Mouse (Mus musculus): Measurements from ENCODE around the gene Adss.
"Not testable (repeated sequence)": the region's sequence is repeated elsewhere in the genome, so short reads cannot be mapped to it uniquely, and the experiment has no call there.

The Adss gene

DNA sequence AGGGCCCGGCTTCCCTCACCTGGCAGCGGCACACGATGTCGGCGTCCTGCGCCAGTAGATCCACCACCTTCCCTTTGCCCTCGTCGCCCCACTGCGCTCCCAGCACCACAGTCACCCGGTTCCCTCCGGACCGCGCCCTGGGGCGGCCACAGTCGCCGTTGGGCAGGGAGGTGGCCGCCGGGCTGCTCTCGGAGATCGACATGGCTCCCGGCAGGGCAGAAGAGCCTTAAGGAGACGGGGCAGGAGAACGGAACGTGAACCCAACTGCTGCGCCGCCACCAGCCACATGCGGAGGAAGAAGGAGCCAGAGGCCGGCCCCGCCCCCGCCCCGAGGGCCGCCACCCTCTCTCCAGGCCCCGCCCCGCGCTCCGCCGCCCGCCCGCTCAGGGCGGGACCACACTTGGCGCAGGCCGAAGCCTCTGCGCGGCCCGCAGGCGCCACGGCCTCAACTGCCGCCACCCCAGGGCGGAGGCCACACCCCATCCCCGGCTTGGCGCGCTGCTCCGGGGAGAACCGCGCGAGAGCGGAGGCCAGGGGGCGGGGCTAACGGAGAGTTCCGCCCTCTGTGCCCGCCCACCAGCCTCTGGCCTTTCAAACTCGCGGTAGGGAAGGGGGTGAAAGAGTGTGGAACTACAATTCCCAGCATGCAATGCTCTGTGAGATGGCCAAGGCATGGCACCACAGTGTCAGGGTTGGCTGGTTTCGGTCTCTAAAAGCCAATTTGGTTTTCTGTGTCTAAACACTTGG, at the start of gene Adss:
TSS of gene Adss (minus strand) at position 319 of the 747 bp plus-strand sequence.
- peak; percentile 99 for DNase-seq (ENCODE audit: low spot score)

DNA sequence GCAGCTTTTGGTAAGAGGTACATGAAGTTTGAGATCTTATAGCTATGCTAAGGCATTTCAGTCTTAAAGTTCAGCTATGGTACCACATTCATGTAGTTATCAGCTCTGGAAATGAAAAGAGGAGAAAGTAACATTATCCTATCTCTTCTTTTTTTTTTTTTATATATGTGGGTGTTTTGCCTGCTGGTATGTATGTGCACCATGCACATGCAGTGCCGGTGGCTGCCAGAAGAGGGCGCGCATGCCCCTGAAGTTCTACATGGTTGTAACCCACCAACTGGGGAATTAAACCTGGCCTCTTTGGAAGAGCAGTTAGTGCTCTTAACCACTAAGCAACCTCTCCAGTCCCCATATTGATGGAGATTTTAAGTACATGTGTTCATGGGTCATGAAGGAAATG, 49.5 kb upstream of the Adss start:
- DNase-seq (ENCODE audit: low spot score), result not testable (repeated sequence)

DNA sequence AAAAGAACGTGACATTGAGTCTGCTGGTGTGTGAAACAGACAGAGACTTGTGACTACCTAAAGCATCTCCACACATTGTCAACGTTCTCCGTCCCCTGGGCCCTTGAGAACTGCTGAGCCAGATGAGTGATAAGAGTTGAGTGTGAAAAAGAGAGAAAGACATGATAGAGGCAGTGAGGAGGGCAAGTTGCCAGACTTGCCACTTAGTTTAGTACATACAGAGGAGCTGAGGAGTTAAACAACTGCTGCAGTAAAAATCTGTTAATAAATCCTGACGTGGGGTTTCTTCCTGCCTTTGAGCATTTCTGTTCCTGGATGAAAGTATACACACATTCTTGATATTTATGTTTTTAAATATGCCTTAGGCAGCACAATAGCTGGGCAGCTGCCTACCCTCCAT, 31.5 kb upstream of the Adss start:
- DNase-seq (ENCODE audit: low spot score), result not testable (repeated sequence)

DNA sequence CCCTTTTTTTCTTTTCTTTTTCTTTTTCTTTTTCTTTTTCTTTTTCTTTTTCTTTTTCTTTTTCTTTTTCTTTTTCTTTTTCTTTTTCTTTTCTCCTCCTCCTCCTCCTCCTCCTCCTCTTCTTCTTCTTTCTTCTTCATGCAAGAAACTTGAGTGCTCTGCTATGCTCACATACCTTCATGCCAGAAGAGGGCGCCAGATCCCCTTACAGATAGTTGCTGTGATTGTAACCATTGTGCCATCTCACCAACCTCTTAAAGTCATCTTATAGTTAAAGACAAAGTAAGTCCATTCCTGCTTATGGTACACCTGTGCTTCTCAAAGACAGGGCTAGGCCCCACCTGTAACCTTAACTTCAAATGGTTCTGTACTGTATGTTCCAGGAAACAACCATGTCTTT, 10.5 kb upstream of the Adss start:
- not testable (repeated sequence) for DNase-seq (ENCODE audit: low spot score)

DNA sequence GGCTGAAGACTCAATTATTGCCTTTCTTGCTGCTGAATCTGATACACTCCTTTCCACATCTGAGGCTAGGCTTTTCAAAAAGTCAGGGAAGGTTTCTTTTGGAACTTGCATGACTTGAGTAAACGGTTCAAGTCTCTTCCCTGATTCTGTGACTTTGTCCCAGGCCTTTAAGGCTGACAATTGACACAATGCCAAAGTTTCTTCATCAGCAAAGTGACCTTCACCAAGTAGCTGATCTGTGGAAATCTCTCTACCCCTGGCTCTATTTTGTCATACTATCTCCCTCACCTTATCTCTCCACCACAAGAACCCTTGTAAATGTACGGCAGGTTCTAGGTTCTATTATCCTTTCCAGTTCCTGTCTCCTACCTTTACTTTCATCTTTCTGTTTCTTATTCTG, 7.2 kb upstream of the Adss start:
- DNase-seq (ENCODE audit: low spot score), result no peak

DNA sequence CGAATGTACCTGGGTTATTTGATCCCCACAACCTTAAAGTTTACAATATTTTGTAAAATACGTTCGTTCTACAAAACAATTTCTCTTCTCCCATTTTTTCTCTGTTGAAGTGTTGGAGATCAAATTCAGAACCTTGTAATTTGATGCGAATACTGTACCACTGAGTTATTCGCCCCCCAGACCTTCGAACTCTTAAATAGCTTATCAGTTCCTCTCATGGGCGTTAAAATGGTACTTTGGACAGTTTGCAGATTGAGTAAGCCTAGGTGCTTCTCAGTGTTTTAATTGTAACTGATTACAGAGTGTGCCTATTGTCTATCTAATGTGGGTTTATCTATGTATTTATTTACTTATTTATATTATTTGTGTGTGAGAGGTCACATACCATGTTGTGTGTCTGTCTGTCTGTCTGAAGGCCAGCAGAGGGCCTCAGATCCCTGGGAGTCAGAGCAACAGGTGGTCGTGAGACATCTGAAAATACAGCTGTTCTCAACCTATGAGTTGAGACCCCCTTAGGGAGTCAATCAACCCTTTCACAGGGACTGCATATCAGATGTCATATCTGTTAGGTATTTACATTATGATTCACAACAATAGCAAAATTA, 942 bp upstream of the Adss start:
- no peak for DNase-seq (ENCODE audit: low spot score)

DNA sequence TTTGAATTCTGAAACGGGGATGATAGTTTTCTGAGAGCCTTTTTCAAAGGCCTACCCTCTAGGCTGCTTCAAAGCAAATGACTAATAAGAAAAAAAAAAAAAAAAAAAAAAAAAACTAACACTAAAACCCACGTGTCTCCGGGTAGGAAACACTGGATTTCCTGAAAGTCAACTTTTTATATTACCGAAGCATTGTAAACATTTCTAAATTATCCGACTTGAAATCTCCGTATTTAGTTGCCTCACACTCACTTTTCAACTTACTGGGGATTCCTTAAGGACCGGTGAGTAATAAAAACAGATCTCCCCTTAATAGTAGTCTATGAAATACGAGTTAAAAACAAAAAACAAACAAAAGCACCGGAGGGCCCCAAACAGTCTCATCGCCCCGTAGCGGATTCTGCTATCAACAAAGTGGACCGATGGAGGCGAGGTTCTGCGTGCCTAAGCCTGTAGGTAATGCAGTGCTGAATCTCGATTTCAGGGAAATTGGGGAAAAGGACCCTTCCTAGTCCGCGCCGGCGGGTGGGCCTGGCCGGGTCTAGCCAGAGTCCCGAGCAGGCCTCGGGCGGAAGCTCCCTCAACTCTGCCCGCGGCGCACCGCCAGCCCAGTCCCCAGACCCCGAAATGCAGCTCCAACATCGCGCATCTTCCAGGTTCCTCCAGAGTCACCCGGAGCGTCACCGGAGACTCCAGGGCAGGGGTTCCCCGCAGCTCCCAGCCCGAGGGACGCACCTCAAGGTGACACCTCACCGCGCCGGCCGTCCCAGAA, 704 bp downstream of the Adss start:
- DNase-seq (ENCODE audit: low spot score), result peak; percentile 57

DNA sequence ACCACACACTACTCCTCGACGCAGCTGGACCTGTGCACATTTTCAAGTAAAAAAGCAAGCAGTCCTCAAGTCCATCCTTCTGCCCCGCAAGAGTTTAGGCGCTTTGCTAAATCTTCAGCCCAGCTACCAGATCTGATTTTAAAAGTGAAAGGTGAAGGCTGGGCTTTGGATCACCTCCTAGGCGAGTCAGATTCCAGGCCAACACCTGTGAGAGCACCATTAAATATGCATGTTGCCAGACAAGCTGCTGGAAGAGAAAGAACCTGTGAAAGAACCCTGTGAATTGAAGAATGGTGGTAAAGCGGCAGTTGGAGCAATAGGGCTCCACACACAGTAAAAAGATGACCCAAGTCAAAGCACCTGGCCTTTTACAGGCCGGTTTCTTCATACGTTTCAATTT, 1.4 kb downstream of the Adss start:
- peak; percentile 9 for DNase-seq (ENCODE audit: low spot score)

DNA sequence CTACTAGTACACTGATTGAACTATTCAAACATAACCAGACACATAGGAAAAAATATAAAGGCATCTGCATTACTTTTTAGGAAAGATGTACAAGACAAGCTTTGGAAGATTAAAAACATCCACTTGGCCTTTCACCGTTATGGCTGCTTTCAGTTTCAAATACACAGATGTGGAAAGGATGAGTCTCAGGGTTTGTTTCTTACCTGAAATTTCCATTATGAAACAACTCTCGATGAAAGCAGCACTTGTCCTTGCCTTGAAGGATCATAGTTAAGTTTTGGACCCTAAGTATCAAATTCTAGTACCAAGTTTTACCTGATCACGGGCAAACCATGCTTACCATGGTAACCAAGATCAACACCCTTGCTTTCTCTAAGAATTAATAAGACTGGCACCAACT, 3.5 kb downstream of the Adss start:
- DNase-seq (ENCODE audit: low spot score), result no peak

DNA sequence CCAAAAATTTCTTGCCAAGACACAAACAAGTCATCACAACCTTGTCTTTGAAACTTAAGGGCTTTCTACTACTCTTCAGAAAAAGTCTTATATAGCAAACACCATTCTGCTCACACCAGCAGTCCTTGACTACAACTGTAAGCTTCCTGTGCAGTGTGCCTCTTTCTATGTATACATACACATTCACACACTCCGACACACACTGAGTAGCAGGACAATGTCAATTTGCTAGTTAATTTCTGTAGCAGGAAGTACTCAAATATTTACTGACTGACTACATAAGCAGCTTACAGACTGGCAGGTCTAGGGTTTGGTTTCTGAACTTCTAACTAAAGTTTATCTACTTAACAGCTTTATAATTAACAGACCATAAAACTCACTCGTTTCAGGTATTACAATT, 18.9 kb downstream of the Adss start:
- no peak for DNase-seq (ENCODE audit: low spot score)

DNA sequence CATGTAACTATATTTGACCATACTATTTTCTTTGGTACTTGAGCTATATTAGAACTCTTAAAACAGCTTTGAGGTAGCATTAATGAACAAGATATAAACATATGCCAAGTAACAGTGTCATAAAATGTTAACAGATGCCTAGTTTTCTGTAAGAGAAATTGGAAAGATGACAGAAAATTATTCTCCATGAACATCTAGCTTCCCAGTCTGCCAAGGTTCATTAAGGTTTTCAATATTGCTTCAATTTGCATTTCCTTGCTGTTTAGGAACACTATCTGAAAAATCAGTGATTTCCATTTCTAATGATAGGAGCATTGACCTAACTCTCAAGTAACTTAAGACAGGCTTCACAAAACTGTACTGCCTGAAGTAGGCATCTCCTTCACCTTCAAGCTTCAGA, 27.4 kb downstream of the Adss start:
- no peak for DNase-seq (ENCODE audit: low spot score)

DNA sequence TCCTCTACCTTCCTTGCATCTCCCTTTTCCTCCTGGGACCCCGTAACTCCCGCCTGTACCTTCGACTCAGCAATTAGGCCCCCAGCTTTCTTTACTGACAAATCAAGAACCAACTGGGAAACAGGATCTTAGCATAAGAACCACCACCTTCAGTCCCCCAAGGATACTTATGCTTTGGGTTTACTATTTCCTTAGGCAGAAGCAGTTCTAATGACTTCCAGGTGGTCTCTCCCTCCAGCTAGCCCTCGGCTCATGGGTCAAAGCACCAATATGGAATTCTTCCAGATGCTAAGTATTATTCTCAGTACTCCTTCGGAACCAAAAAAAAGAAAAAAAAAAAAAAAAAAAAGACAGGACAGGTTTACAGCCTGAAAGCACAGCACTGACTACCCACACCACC, 39.1 kb downstream of the Adss start:
- no peak for DNase-seq (ENCODE audit: low spot score)

DNA sequence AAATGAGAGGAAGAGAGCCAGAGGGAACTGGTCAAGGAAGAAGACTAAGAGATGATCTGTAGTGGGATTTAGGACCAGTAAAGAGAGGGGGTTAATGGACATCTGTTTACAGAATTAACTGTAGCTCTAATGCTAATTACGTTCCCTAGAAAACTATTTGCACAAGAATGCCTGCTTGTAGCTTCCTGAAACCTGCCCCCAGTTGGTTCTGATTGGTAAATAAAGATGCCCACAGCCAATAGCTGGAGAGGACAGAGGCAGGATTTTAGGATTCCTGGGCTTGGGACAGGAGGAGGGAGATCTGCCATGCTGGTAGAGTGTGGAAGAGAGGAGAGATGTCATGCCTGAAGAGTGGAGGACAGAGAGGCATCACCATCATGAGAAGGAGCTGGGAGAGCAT, 42.8 kb downstream of the Adss start:
- DNase-seq (ENCODE audit: low spot score), result no peak

DNA sequence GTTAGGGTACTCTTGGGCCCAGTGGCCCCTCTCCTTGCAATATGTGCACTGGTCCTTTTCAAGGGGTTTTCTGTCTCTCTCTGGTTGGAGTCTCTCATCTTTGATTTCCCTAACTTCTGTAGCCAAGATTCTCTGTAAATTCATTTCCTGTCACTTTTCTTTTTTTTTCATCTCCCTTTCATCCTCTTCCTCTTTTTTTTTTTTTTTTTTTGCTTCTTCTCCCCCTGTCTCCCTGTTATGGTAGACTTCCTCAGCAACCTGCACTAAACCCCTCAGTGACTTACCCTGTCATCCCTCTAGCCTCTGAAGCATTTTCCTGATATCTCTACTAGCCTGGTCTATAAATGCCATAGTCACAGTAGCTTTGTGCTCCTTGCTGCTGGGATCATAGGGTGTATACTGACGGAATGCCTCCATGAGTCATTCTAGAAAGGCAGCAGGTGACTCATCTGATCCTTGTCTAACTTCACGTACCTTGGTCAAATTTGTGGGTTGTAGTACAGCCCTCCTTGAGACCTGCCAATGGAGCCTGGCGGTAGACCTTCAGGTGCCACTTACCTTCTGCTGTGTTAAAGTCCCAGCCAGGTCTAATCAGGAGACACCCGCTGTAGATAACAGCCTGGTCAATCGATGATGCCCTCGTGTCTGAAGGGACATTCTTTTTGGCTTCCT, 48.3 kb downstream of the Adss start:
- DNase-seq (ENCODE audit: low spot score), result no peak

DNA sequence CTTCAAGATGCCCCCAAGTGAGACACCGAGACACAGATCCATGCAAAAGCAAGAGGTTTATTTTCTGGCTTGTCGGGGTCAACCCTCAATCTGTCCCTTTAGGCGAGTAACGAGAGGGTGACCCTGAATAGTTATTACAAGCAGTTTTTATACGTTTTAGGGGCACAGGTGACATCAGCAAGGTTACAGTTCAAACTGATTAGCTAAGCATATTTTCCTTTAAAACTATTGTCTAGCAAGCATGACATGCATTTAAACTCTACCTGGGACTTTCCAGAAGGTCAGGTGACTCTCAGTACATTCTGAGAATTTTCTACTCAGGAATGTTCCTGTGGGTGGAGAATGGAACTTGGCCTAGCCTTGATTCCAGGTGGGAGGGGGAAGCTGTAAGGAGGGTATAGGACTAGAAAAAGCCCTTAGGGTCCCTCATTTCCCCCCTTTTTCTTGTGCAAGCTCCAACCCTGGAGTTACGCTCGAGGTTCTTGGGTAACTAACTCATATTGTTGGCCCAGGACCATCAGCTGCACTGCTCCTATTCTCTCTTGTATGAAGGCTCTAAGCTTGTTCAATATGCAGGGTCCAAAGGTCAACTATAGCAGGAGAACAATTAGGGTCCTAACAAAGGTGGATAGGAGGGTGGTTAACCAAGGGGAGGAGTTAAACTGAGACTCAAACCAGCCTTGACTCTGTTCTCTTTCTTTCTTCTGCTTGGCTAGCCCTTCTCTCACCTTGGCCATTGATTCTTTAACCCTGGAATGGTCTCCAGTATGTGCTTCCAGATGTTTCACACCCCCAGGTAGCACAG, 51.6 kb downstream of the Adss start:
- DNase-seq (ENCODE audit: low spot score), result no peak

DNA sequence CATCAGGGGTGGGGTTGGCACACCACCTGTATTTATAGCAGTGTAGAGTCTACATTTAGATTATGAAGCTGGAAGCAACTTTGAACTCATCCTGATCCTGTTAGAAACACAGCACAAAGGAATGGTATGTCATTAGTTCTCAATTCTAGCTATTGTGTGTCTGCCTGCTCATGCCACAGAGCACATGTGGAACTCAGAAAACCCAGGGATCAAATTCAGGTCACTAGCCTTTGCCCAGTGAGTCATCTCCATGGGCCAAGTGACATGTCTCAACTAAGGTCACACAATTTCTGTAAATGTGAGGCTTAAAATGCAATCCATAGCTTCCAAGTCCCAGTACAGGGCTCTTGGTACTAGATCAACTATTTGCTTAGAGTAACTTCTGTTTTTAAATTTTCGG, 54.2 kb downstream of the Adss start:
- DNase-seq (ENCODE audit: low spot score), result no peak

DNA sequence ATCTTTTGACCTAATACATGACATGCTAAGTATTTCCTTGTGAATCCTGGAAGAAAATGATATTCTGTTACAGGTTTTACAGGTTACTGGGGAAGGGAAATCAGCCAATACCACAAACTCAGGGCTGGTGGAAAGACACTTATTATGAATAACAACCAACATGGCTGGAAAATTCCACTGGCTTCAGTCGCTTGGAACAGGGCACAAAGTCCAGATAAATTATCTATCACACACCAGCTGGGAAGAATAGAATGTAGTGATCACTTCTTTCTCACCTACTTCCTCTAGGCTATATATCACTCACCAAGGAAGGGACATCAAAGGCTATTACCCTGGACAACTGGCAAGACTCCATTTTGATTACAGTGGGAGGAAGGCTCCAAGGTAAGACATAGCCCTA, 55.6 kb downstream of the Adss start:
- no peak for DNase-seq (ENCODE audit: low spot score)

DNA sequence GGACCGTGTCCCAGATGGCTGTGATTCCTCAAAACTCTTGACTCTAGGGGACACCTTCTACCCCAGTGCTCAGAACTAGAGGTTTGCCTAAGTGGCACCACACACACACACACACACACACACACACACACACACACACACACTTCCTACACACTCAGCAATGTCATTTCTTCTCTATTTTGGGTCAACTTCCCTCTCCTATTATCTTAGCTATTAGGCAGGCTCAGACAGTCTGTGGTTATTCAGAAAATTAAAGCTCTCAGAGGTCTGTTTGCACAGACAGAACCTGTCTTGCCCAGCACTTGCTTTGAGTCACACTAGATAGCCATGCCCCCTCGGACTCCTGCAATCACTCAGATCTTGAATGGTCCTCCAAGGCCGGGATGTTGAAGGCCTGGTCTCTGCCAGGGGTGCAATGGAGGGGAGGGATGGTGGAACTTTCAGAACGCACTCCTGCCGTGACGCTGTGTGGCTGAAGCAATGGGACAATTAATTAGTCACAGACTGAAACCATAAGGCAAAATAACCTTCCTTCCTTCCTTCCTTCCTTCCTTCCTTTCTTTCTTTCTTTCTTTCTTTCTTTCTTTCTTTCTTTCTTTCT, 58.7 kb downstream of the Adss start:
- no peak for DNase-seq (ENCODE audit: low spot score)

DNA sequence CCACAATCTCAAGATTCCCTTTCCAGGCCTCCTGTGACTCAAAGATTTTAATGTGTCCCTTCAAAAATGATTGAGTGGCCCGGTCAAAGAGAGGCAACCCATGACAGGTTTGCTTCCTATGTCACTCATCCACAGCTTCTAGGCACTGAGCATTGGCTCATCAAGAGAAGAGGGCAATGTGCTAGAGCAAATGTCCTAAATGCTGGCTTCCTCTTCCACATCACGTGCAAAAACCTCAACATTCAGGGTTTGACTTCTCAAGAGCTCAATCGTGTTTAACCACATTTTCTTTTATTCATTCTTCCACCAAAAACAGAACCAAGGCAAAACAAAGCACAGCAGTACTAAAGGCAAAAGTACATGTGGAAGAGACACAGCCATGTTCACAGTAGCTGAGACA, 64.3 kb downstream of the Adss start:
- no peak for DNase-seq (ENCODE audit: low spot score)

DNA sequence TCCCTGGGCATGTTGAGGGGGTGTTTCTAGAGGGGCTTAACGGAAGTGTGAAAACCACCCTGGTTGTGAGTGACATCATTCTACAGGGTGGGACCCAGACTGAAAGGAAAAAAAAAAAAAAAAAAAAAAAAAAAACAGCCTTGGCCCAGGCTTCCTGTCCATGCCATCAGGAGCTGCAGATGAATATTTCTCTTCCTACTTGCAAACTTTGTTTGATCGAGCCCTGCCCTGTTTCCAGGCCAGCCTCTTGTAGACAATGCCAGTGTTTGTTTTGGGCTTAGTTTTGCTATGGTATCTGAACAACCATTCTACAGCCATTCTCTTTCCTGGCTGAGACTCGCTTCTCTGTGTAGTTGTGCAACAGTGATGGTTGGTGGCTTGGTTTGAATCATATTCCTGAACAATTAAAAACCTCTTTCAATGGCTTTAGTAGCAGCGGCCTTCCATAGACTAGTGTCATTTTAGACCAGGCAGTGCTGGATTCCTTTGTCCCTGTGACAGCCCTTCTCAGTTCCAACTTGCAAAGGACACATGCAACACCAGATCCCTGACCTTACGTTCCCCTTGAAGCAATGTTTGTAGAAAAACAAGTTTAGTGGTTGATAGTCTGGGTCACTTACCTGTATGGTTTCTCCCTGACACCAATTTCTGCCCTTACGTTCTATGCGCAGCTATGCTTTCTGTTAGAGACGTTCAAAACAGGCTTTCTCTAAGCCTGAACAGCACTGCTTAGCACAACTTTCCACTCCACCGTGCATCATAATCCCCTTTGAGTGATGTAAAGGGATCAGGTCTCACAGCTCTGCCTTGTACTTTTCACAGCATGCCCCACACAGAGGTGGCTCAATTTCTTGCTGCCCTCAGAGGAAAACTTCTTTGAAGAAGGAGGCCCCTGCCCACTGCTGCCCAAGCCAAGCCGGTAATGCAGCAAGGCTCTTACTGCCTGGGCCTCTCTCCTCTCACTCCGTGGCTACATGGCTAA, 67.0 kb downstream of the Adss start, which contains the start of gene 1700016C15Rik:
TSS of gene 1700016C15Rik (plus strand) at position 772 of the 982 bp plus-strand sequence.
- no peak for DNase-seq (ENCODE audit: low spot score)

Measured in urinary bladder, postnatal 25 days (tissue).